Mouse (Mus musculus) natural killer cell, adult 2 months (primary cell): Measurements from ENCODE around the gene Phpt1.
A peak's percentile ranks its signal among the peaks of the same experiment; 100 is the strongest.

Experiments
- DNase-seq, 2 experiments: peaks; one replicate each; pipeline ENCODE4 v3.0.0; 2022; ENCODE audit warnings: low spot score in 2 of 2

Phpt1 gene

DNA sequence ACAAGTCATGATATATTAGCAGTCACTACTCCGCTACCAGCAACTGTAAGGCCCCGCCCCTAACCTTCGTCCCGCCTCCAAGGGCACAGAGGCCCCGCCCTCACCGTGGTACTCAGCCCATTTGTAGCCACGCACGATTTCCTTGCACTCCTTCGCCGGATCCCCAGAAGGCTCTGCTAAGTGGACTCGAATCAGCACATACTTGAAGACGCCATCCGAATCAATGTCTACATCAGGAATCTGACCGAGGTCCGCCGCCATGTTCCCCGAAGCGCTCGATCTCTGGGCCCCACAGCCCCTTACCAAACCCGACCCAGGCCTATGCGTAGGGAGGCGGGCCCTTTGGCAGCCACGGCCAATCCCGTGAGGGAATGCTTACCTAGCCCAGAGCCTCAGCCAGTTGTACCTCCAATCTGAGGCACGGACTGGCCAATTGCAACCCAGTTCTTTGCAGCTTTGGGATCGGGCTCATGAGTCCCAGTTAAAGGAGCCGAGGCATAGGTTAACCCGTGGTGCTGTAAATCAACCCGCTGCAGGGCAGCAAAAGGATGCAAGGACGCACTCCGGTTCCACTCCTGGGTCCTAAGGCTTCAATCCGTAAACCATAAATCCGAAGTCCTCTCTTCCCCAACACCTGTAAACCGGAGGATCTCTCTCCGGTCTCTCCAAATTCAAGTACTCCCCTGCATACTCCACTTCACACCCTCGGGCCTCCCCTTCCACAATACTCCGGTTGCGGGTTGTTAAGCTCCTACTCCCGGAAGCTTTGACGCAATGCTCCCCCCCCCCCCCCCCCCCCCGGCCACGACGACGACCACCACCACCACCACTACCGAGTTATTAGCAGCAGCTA lies at the start of gene Phpt1, which contains the start of gene Mamdc4:
Gene Phpt1, minus strand, starts transcription at position 646 of the 853 bp plus-strand sequence.
Gene Mamdc4, minus strand, starts transcription at position 267 of the 853 bp plus-strand sequence.
- peak; percentile 96 for DNase-seq

DNA sequence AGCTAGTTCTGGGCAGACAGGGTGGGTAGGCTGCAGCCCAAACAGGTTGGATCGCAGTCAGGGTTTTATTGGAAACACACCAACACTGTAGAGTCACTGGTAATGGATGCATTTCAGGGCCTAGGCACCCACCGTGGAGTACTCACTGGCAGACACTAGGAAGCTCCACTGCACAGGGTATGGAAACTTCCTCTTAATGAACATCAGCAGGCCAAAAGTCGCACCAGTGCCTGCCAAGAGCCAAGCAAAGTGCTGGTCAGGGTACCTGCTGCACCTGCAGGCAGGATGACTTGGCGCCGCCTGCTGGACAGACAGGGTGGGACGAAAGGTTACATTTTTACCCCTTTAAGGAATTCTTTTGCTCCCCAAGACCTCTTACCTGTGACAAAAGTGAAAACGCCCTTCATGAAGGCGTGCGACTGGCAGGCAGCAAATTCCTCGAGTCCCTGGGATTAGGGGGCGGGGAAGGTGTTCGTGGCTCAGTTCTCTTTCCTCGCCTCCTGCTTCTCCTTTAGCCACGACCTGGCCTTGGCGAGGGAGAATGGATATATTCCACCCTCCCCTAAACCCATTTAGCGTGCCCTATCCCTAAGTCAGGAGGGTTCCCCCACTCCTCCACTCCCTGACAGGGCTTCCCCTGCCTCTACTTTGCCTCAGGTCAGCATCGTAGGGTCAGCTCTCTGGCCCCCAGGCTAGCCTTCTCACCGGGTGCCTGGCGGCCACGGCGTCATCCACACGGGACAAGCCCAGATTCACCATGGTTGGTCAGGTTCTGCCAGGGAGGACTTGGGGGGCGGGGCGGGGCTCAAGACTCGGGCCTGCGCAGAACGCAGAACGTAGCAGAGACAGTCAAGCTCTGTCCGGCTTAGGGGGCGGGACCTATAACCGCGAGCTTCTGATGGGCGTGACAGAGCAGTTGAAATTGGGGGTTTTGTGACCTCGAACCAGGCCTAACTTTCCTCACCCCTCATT lies 46.5 kb upstream of the Phpt1 start, which contains the start of gene Tmem141:
Gene Tmem141, minus strand, starts transcription at position 777 of the 972 bp plus-strand sequence.
- DNase-seq, result peak; percentile 80 to 88

DNA sequence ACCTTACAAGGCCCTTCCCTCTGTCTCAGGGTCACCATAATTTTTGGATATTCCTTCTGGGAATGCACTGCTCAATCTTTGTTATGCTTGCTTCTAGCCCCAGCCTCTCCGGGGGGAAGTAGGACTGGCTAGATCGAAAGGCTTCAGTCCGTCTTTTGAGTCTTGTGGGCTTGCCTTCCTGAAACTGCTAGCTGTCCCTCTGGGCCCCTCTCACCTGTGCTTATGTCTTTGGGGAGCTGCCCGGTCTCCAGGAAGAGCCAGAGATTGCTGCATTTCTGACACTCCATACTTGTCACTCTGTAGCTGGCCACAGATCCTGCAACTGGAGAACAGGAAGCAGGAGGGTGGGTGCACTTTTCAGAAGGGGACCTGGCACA lies 45.8 kb upstream of the Phpt1 start:
- no peak for DNase-seq

DNA sequence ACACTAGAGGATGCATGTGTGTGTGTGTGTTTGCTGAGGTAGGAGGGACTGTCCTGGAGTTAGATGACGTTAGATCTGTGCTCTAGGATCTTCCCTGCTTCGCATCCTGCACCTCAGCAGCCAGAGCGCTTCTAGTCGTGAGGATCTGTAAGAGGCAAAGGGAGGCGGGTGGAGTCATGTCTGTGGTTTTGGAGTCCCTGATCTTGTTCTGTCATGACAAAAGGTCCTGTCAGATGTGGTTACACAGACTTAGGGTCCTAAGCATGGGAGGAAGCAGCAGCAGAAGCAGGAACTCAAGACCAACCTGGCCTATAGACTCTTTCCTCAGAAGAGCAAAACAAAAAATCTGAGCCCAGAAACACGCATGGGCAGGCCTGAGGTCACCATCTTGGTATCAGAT lies 45.4 kb upstream of the Phpt1 start:
- no peak for DNase-seq

DNA sequence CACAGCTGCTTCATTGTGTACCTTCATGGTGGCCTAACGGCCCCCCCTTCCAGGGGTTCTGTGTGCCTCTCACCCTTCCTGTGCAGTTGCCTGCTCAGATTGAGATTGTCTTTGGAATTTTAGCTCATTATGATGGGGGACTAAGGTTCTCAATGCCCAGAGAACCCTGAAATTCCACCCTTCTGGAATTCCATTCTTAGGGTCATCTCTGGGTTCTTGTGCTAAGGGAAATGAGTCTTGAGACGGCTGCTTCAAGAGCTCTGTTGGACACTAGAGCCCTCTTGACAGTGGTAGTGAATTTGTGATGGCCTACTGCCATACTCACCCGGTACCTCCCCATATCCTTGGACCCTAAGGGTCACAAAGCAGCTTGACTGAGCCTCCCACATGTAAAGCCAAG lies 42.6 kb upstream of the Phpt1 start, which contains the start of gene Ccdc183:
Gene Ccdc183, minus strand, starts transcription at position 101 of the 400 bp plus-strand sequence.
- DNase-seq, result no peak

DNA sequence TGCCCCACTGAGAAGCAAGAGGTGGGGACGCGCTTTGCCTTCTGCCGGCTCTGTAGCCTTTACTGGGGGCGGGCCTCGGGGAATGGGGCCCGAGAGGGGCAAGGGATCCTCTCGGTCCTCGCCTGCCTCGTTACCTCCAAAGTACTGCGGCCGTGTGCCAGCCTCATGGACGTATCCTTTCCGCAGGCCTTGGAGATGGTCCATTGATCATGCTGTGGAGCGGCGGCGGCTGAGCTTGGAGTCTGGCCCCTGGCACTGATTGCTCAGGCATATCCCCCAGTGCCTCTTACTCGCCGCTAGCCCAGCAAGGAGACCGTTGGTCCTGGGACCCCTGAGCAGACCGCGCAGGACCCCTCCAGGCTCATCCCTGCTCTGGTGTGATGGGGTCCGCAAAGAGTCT lies 41.4 kb upstream of the Phpt1 start:
- no peak for DNase-seq

DNA sequence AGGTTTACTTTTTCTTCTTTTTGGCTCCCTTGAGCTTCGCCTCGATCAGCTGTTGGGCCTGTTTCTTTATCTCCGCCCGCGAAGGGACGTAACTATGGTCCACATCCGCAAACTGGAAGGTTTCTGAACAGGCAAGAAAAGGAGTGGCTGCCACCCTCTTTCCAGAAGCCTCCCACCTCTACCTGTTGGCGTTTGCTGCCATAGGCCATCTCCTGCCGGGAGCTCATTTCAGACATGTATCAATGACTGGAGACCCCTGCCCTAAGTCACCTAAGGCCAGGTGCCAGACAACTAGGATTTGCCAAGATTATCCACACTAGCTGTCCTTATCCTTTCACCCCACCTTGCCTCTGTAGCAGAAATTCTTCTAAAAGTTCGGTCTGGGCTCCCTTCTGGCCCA lies 33.6 kb upstream of the Phpt1 start:
- no peak for DNase-seq

DNA sequence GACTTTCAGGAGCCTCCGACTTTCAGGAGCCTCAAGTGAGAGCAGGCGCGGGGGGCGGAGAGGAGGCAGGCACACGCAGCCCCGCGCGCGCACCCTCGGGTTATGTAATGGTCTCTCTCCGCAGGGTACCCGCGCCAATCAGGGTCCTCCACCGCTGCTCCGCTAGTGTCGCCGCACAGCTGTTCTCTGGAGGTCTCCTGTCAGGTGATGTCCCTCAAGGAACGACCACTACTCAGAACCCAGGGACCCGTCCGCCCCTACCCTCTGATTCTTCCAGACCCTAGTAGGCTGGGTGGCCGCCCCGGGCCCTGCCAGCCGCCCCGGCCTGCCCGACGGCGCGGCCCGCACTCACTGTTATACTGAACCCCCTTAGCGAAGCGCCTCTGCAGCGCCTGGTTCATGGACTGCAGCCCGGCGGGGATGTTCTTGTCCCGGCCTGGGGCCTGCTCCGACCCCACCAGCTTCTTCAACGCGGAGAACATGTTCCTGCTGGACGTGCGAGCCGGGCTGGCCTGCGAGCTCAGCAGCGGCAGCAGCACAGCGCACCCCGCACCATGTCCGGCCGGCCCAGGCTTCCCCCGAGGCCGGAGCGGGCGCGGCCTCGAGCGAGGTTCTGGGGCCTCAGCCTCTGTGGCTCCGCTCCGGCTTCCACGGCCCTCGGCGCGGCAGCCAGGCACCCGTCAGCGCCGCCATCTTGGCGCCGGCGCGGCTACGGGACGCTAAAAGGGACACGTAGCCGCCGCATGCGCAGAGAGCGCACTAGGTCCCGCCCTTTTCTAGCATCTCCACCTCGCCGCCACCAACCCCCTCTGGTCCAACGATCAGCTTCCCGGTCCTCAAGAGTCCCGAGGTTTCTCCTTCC lies 33.0 kb upstream of the Phpt1 start, which contains the start of gene Rabl6:
Gene Rabl6, minus strand, starts transcription at position 761 of the 862 bp plus-strand sequence.
- DNase-seq, result peak; percentile 80 to 85

DNA sequence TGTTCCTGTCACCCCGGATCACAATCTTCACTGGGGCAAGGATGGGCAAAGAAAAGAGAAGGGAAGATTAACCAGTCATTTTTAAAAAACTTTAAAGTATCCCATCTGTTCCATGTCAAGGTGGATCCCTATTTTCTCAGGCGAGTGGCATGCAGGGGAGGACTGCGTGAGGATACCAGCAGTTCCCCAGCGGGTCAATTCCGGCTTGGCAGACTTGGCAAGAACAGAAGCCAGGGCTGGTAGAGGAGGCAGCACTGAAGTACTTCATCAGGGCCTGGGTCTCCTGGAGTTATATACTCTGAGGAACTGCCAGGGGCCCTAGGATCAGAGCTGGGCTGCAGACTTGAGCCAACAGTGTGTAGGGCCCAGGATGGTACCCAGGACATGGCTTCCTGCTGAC lies 27.5 kb upstream of the Phpt1 start:
- DNase-seq, result no peak

DNA sequence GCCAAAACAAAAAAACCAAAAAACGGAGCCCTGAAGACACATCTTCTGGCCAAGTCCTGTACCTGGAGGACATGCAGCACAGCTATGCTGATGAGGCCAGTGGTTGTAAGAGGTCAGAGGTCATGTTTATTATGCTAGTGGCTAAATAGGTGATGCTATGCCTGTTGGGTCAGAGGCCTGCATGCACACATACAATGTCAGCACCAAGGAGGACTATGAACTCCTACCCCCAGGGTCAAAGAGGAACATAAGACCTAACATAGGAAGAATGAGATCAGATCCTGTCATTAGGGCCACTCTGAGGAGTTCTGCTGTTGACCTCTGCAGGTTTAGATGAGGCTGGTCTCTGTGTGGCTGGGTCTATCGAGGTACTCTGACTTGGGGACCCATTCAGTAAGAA lies 25.0 kb upstream of the Phpt1 start:
- DNase-seq, result no peak

DNA sequence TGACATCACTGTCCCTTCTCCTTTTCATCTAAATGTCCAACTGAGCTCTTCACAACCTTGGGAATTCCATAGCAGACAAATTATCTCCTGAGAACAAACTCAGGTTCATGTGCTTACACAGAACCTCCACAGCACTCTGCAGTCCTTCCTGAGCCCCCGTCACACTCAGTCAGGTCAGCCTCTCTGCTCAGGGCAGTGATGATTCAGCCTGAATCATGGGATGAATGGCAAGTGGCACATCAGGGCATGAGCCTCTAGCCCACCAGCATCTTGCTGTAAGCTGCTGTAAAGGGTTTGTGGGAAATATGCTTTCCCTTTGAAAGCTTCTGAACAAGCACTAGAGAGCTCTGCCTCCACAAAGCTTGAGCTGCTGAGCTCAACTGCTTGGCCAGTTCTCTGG lies 23.7 kb upstream of the Phpt1 start:
- no peak for DNase-seq

DNA sequence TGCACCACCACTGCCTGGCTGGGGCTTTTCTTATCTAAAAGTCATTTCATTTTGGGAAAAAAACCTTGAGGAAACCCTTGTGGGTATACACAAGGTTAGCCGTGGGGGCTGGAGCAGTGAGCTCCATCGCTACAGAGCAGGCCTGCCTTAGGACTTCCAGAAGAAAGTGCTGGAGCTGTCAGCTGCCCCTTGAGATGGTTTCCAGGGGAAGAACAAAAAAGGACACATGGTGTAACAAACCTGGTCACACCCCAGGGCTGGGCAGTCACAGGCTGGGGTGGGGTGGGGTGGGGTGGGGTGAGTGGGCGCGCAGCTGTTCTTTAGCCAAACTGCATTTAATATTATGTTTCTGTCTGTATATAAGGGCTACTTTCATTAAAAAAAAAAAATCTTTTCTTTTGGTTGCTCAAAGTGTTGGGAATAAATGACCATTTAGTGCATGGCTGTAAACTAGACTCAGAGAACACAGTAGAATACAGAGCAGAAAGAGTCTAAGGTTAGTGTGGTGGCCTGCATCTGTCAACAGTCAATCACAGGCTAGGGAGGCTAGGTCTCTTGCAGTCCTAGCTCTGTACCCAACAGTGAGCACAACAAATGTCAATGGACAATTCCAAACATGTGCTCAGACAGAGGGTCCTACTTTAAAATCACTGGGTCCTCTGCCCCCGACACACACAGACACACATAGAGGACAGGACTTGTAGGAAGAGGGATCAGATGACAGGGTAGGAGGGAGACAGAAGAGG lies 21.9 kb upstream of the Phpt1 start:
- no peak for DNase-seq

DNA sequence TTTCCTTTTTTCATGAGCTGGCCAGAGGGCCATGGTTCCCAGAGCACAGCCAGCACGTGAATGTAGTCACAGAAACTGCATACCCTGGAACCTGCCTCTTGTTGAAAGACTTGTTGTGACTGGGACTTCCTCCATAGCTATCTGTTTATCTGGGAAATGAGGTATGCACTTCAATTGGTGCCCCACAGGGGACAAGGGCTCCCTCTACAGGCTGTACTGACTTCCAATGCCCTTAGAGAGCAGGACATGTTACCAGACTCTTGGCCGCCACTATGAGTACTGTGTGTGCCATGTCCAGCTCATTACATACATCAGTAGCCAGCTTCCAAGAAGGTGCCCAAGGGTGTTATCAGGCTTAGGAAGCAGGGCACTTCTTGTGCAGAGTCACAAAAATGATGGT lies 16.8 kb upstream of the Phpt1 start:
- no peak for DNase-seq

DNA sequence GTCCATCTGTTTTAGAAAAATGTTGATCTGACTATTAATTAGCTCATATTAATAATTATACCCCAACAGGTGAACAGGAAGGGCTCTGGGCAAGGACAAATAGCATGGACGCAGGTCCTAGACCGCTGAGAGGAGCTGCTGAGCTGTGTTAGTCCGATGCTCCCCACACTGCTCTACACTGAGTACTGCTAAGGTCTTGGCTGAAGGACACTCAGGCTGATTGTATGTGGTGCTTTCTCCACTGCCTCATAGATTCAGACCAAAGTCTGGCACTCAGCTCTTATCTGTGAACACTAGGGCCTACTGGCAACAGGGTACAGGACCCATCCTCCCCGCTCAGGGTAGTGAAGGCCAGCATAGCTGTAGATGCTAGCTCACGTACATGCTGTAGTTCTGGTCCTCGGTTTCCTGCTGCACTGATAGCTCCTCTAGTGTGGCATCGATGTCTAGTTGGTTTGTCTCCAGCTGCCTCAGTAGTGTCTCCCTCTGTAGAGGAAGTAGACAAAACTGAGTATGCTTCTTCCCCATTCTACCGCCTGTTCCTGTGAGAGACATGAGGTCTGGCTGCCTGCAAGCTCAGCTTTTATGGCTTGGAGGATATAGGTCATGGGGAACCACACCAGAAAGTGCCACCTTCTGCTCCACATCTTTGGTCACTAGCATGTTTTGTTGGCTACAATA lies 13.3 kb upstream of the Phpt1 start:
- DNase-seq, result no peak

DNA sequence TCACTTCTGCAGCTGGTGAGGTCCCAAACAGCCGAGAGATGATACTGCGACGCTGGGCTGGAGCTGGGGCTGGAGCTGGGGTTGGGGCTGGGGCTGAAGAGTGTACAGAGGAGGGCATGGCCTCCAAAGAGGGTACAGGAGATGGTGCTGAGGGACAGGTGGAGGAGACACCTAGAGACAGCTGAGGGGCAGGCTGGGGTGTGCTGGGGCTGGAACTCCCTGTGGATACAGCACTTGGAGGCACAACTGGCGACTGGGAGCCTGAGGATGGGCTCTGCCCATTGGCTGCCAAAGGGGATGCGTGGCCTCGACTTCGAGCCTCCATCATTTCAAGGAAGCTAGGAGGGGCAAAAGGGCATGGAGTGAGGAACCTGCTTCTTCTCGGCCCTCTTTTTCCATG lies 12.3 kb upstream of the Phpt1 start:
- no peak for DNase-seq

DNA sequence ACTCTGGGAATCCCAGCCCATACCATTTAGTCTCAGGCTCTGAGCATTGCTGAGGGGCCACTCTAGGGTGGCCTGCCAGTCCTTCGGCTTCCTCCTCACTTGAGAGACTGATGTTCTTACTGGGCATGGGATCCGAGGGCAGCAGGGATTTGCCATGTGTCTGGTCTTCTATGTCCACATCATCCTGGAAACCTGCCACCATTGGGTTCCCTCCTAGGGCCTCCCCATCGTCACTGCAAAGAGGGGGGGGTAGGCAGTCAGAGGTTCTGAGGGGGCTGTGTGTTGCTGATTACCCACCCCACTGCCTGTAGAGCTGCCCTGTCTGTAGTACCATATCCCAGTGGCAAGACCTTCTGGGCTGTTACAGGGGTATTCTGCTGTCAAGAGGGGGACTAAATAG lies 10.6 kb upstream of the Phpt1 start:
- DNase-seq, result no peak

DNA sequence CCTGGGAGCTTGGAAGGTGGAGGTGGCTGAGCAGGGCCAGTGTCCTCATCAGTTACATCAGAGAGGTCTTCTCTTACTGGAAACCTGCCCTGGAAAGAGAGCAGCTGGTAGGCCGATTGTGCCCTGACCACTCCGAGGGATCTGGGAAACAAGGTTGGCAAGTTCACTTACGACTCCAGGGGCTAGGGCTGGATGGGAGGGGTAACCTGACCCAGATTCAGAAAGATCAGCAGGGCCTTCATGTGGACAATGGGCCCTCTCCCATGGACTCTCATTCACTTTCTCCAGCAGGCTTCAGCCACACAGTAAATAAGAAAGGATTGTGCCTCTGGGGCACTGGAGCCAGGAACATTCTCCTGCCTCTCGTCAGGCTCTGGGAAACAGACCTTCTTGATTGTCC lies 9.8 kb upstream of the Phpt1 start:
- no peak for DNase-seq

DNA sequence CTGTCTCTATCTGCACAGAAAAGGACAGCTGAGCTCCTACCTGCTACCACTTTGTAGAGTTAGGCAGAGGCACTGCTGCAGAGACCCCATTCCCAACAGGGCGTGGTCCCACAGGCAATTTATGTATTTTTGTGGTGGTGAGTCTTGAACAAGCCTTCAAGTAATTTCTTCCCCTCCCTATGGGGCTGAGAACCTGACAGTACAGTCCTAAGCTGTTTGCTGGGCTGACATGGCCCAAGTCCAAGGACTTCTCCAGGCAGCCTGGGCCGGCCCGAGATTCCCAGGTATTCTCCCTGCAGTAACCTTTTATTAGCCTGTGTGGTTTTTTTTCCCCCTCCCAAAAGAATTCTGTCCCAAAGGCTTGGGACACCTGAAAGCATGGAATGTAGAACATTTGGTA lies 9.1 kb upstream of the Phpt1 start:
- DNase-seq, result no peak

DNA sequence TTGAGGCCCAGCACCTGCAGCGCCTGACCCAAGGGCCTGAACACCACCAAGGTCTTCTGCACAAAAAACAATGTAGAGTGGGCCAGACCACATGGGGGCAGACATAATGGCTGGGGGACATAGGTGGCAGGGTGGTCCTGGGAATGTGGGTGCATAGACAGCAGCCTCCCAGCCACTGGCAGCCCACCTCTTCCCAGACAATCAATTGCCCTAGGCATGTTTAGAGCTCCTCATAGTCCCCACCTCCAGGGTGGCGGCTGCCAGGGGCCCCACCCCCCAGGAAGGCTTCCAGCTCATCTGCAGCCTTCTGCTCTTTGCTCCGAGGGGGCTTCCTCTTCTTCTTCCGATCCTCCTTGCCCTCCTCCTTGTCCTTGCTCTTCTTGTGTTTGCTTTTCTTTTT lies 8.5 kb upstream of the Phpt1 start:
- DNase-seq, result no peak

DNA sequence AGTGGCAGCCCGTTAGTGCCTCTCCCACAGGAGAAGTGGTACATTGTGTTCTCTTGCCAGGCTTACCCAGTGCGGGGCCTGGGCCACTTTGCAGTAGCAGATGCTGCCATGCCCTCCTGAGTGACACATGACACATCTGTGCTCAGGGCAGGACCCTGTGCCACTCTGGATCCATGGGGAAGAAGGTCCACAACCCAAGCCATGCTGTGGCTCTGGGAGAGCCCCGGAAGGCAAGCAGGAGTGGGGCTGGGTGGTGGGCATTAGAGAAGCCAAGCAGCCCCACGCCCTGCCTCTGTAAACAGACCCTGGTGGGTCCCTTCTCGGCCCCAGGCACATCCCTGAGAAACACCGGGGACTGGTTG lies 8.1 kb upstream of the Phpt1 start:
- DNase-seq, result no peak
